Mouse (Mus musculus) CD4-positive, CD25-positive, alpha-beta regulatory T cell (primary cell): ENCODE data around the gene Yae1d1. TPM values are rescaled to one million over a fixed set of nuclear protein-coding genes. Genes with fewer than 3 reads are reported as not detected.

Source experiments
- polyA plus RNA-seq: library from polyadenylated mRNA; unstranded; fragments of 100-300 nt; shearing (Covaris generic); gene quantifications from one replicate; pipeline ENCODE4 v1.2.1, GENCODE M21; 2017

The Yae1d1 gene
- 19.0 TPM for polyA plus RNA-seq

GRCm38 (mm10) chr13:17992697-17993514, at the start of gene Yae1d1:
TSS of gene Yae1d1 (minus strand) at chr13:17993349.

GRCm38 (mm10) chr13:17944078-17944917, 48.9 kb downstream of the Yae1d1 start, which contains the start of gene Rala:
TSS of gene Rala (minus strand) at chr13:17944239.

Other genes with a start within 250 kb of the Yae1d1 start
- gene Cdk13, start 188.3 kb downstream of the Yae1d1 start, polyA plus RNA-seq = 89.3 TPM
- 62.2 TPM for gene Rala, start 49.1 kb downstream of the Yae1d1 start, polyA plus RNA-seq